Mouse (Mus musculus): Measurements from ENCODE around the gene Fam160a1. TPM values are rescaled to one million over a fixed set of nuclear protein-coding genes. Genes with fewer than 3 reads are reported as not detected.

Fam160a1 gene
- total and polyA plus RNA-seq, 3 experiments, result 25.0 to 68.1 (median 47.0) TPM

DNA sequence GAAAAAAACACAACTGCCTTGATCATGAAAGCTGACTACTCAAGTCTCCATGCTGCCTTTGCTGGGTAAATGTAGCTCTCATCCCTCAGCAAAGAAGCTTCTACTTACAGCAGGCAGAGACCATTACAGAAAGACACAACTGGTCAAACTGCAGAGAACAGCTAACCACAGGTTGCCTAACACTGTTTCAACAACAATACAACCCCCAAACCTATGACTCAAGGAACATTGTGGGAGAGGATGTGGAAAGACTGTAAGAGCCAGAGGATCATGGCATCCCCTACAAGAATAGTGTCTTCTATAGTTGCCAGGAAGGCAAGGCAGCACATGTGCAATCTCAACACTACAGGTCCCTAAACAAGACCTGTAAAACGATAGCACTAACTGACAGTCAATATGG, 23.9 kb downstream of the Fam160a1 start:
- TF ChIP-seq EP300 (IDR thresholded peaks at IDR 0.05; ENCODE audit: insufficient read depth, low read depth, low read length) (no peak), CTCF (IDR thresholded peaks at IDR 0.05) (no peak), POLR2A (IDR thresholded peaks at IDR 0.05; ENCODE audit: insufficient read depth, low read depth, low read length) (no peak)
- Histone ChIP-seq H3K36me3 (ENCODE audit: control insufficient read depth, insufficient read depth, low read length) (peaks cover 2% of the 10 kb centered on the region), H3K27ac (no peak overlapping the region), H3K4me1 (ENCODE audit: control insufficient read depth, insufficient read depth, low read length) (no peaks in the 10 kb centered on the region; the same call in none of the 2 replicates), H3K79me2 (replicated peaks; ENCODE audit: control insufficient read depth, insufficient read depth, low read length) (no peaks in the 10 kb centered on the region), H3K4me3 (no peak overlapping the region), H3K27me3 (ENCODE audit: control insufficient read depth, insufficient read depth, low read length) (no peaks in the 10 kb centered on the region), H3K9ac (ENCODE audit: low read depth, low read length) (no peak overlapping the region)
- WGBS, result 79% methylated on average over 1 of the region's 1 CpGs
- no peak for DNase-seq
- intact Hi-C loops (cut with DNase I), result no loop called here

DNA sequence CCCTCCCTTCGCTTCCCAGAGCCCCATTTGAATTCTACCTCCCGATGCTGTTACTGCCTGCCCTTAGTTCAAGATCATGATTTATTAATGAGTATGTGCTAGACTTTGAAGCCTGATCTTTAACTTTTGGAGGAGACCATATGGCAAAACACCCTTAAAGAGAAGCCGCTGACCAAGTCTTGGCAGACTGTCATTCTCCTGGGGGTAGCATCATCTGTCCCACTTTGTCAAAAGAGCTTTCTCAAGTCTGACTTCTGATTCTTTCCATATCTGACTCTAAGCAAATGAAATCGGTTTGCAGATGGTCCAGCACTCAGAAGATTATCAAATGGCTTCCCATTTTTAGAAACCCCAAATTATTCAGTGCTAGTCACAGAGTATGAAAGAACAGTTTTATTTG, 27.3 kb downstream of the Fam160a1 start:
- Histone ChIP-seq H3K79me2 (replicated peaks; ENCODE audit: control insufficient read depth, insufficient read depth, low read length) (no peaks in the 10 kb centered on the region), H3K4me3 (no peak overlapping the region), H3K36me3 (ENCODE audit: control insufficient read depth, insufficient read depth, low read length) (no peaks in the 10 kb centered on the region; the same call in none of the 2 replicates), H3K9ac (ENCODE audit: low read depth, low read length) (no peak overlapping the region), H3K27ac (no peak overlapping the region), H3K27me3 (ENCODE audit: control insufficient read depth, insufficient read depth, low read length) (no peaks in the 10 kb centered on the region), H3K4me1 (ENCODE audit: control insufficient read depth, insufficient read depth, low read length) (no peaks in the 10 kb centered on the region; the same call in none of the 2 replicates)
- no peak for DNase-seq
- intact Hi-C loops (cut with DNase I), result no loop called here
- 73% methylated on average over 4 of the region's 4 CpGs for WGBS
- TF ChIP-seq CTCF (IDR thresholded peaks at IDR 0.05) (no peak), POLR2A (IDR thresholded peaks at IDR 0.05; ENCODE audit: insufficient read depth, low read depth, low read length) (no peak), EP300 (IDR thresholded peaks at IDR 0.05; ENCODE audit: insufficient read depth, low read depth, low read length) (no peak)

GRCm38 (mm10) chr3:85786501-85786900, 30.6 kb downstream of the Fam160a1 start:
- no peaks in the 10 kb centered on the region; the same call in 1 of the 2 replicates for H3K4me1 ChIP-seq (ENCODE audit: control insufficient read depth, insufficient read depth, low read length)
- H3K9ac ChIP-seq (ENCODE audit: low read depth, low read length), result no peak overlapping the region
- no peak for DNase-seq
- H3K36me3 ChIP-seq (ENCODE audit: control insufficient read depth, insufficient read depth, low read length), result no peaks in the 10 kb centered on the region
- H3K27me3 ChIP-seq (ENCODE audit: control insufficient read depth, insufficient read depth, low read length), result no peaks in the 10 kb centered on the region
- WGBS, result 62% methylated on average over 8 of the region's 8 CpGs
- H3K4me3 ChIP-seq, result no peak overlapping the region
- TF ChIP-seq CTCF (IDR thresholded peaks at IDR 0.05), result no peak
- no peak for TF ChIP-seq EP300 (IDR thresholded peaks at IDR 0.05; ENCODE audit: insufficient read depth, low read depth, low read length)
- no peak for TF ChIP-seq POLR2A (IDR thresholded peaks at IDR 0.05; ENCODE audit: insufficient read depth, low read depth, low read length)
- H3K27ac ChIP-seq, result no peak overlapping the region
- intact Hi-C loops (cut with DNase I), result no loop called here
- H3K79me2 ChIP-seq (replicated peaks; ENCODE audit: control insufficient read depth, insufficient read depth, low read length), result no peaks in the 10 kb centered on the region

DNA sequence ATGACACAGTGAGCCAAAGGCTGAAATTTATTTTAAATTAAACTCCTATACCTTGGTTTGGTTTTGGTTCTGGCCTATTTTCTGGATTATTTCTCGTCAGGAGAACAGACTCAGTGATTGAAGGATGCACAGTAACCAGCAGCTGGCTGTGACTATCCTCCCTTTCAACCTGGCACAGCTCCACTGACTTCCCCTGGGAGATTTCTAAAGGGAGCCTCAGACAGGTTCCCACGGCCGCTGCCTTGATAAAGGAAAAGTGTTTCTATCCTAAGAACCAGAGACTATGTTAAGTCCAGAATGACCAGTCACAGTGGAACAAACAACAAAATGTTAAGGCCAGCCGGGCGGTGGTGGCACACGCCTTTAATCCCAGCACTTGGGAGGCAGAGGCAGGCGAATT, 36.2 kb downstream of the Fam160a1 start:
- peak; percentile 38 to 54 for DNase-seq
- H3K79me2 ChIP-seq (replicated peaks; ENCODE audit: control insufficient read depth, insufficient read depth, low read length), result no peaks in the 10 kb centered on the region
- H3K4me3 ChIP-seq, result no peak overlapping the region
- no peak overlapping the region for H3K9ac ChIP-seq (ENCODE audit: low read depth, low read length)
- intact Hi-C loops (cut with DNase I), result no loop called here
- no peak for TF ChIP-seq POLR2A (IDR thresholded peaks at IDR 0.05; ENCODE audit: insufficient read depth, low read depth, low read length)
- no peak for TF ChIP-seq EP300 (IDR thresholded peaks at IDR 0.05; ENCODE audit: insufficient read depth, low read depth, low read length)
- no peak for TF ChIP-seq CTCF (IDR thresholded peaks at IDR 0.05)
- WGBS, result 36% methylated on average over 7 of the region's 7 CpGs
- H3K4me1 ChIP-seq (ENCODE audit: control insufficient read depth, insufficient read depth, low read length), result peaks cover 2% of the 10 kb centered on the region
- no peaks in the 10 kb centered on the region for H3K27me3 ChIP-seq (ENCODE audit: control insufficient read depth, insufficient read depth, low read length)
- H3K36me3 ChIP-seq (ENCODE audit: control insufficient read depth, insufficient read depth, low read length), result no peaks in the 10 kb centered on the region
- H3K27ac ChIP-seq, result no peak overlapping the region

GRCm38 (mm10) chr3:85780332-85780731, 36.8 kb downstream of the Fam160a1 start:
- no peak for DNase-seq
- peaks cover 2% of the 10 kb centered on the region for H3K4me1 ChIP-seq (ENCODE audit: control insufficient read depth, insufficient read depth, low read length)
- no peaks in the 10 kb centered on the region for H3K79me2 ChIP-seq (replicated peaks; ENCODE audit: control insufficient read depth, insufficient read depth, low read length)
- no peaks in the 10 kb centered on the region for H3K36me3 ChIP-seq (ENCODE audit: control insufficient read depth, insufficient read depth, low read length)
- intact Hi-C loops (cut with DNase I), result no loop called here
- no peak overlapping the region for H3K27ac ChIP-seq
- no peak overlapping the region for H3K9ac ChIP-seq (ENCODE audit: low read depth, low read length)
- 63% methylated on average over 2 of the region's 2 CpGs for WGBS
- no peaks in the 10 kb centered on the region for H3K27me3 ChIP-seq (ENCODE audit: control insufficient read depth, insufficient read depth, low read length)
- no peak for TF ChIP-seq EP300 (IDR thresholded peaks at IDR 0.05; ENCODE audit: insufficient read depth, low read depth, low read length)
- TF ChIP-seq CTCF (IDR thresholded peaks at IDR 0.05), result no peak
- TF ChIP-seq POLR2A (IDR thresholded peaks at IDR 0.05; ENCODE audit: insufficient read depth, low read depth, low read length), result no peak
- H3K4me3 ChIP-seq, result no peak overlapping the region

DNA sequence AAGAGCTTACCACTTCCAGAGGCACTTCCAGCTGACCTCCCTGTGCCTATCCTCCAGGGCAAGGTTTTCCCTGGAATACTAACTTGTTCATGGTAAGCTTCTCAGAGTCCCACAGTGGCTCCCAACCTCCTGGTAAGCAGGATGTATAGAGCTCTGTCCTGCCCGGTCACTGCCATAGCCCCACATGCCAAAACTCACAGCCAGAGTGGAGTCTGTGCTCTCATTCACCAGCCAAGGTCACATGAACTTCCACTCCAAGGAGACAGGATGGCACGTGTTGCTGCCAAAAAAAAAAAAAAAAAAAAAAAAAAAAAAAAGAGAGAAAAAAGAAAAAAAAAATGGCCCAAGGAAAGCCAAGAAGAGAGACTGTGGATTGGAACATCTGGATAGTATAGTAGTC, 39.2 kb downstream of the Fam160a1 start:
- TF ChIP-seq POLR2A (IDR thresholded peaks at IDR 0.05; ENCODE audit: insufficient read depth, low read depth, low read length), result no peak
- 31% methylated on average over 2 of the region's 2 CpGs for WGBS

More for the DNA sequence above, 39.2 kb downstream of the Fam160a1 start:
- H3K27ac ChIP-seq, result no peak overlapping the region
- DNase-seq, result no peak
- no peak overlapping the region for H3K9ac ChIP-seq (ENCODE audit: low read depth, low read length)
- intact Hi-C loops (cut with DNase I), result no loop called here
- H3K27me3 ChIP-seq (ENCODE audit: control insufficient read depth, insufficient read depth, low read length), result no peaks in the 10 kb centered on the region
- H3K36me3 ChIP-seq (ENCODE audit: control insufficient read depth, insufficient read depth, low read length), result no peaks in the 10 kb centered on the region
- no peaks in the 10 kb centered on the region for H3K79me2 ChIP-seq (replicated peaks; ENCODE audit: control insufficient read depth, insufficient read depth, low read length)
- H3K4me3 ChIP-seq, result no peak overlapping the region
- H3K4me1 ChIP-seq (ENCODE audit: control insufficient read depth, insufficient read depth, low read length), result peaks cover 7% of the 10 kb centered on the region
